Mouse (Mus musculus) G1E (cell line): Measurements from ENCODE around the gene Caprin2. TPM values are rescaled to one million over a fixed set of nuclear protein-coding genes. Genes with fewer than 3 reads are reported as not detected.
"Not testable (repeated sequence)": the region's sequence is repeated elsewhere in the genome, so short reads cannot be mapped to it uniquely, and the experiment has no call there.

Experiments
- ATAC-seq: 2 replicates; pipeline ENCODE4 v1.8.0; 2016; ENCODE audit warnings: mild to moderate bottlenecking; ENCODE audit not compliant: insufficient number of reproducible peaks, poor library complexity, low FRiP score, severe bottlenecking; ENCODE audit errors: extremely low read depth
- DNase-seq: peaks from one replicate; pipeline ENCODE4 v3.0.0; 2012; ENCODE audit warnings: low spot score
- H3K27me3 ChIP-seq: 2 replicates; pipeline ENCODE4 v1.6.1; 2012; ENCODE audit warnings: mild to moderate bottlenecking, low read length, inconsistent platforms; ENCODE audit not compliant: insufficient read depth
- H3K36me3 ChIP-seq: replicated peaks from 2 replicates; pipeline ENCODE3; 2012; ENCODE audit warnings: mild to moderate bottlenecking, inconsistent platforms
- H3K4me1 ChIP-seq: 2 replicates; pipeline ENCODE4 v1.6.1; 2012; ENCODE audit warnings: low read depth, low read length, inconsistent platforms, mixed read lengths; ENCODE audit not compliant: insufficient read depth
- H3K4me3 ChIP-seq: 2 replicates; pipeline ENCODE4 v1.5.1; 2012; ENCODE audit warnings: low read depth, mild to moderate bottlenecking, inconsistent platforms, low read length, moderate library complexity, mixed read lengths
- H3K9me3 ChIP-seq: replicated peaks from 2 replicates; pipeline ENCODE4 v1.6.1; 2012; ENCODE audit warnings: inconsistent platforms
- CTCF ChIP-seq: IDR thresholded peaks from 2 replicates; pipeline ENCODE4 v1.5.1; 2012; ENCODE audit warnings: low read depth, low read length, inconsistent platforms, mixed read lengths
- GATA1 ChIP-seq: IDR thresholded peaks from 2 replicates; pipeline ENCODE4 v1.6.1; 2012; ENCODE audit warnings: borderline replicate concordance, low read length, inconsistent platforms, mixed read lengths
- GATA2 ChIP-seq: IDR thresholded peaks from 2 replicates; pipeline ENCODE4 v1.6.1; 2012; ENCODE audit warnings: low read depth, low read length, inconsistent platforms, borderline replicate concordance
- POLR2AphosphoS5 ChIP-seq: IDR thresholded peaks from 2 replicates; pipeline ENCODE4 v1.6.1; 2012; ENCODE audit warnings: low read depth, low read length, inconsistent platforms; ENCODE audit not compliant: insufficient replicate concordance
- TAL1 ChIP-seq: conservative IDR thresholded peaks from 2 replicates; pipeline ENCODE4 v1.6.1; 2012; ENCODE audit warnings: low read depth, low read length, inconsistent platforms, mixed read lengths
- polyA plus RNA-seq: library from polyadenylated mRNA; stranded (reverse); fragments of >175 nt; gene quantifications from 2 replicates; pipeline ENCODE4 v1.2.3, GENCODE M21; 2012
- total RNA-seq, 2 experiments: library from RNA; stranded (forward) in 1 of 2; stranded (reverse) in 1 of 2; fragments of 200-1000 nt in 1 of 2; fragments of >200 nt in 1 of 2; fragmentation: Nextera tagmentation in 1 of 2; gene quantifications; 2 replicates each; pipeline ENCODE4 v1.2.3; 2014 to 2017

The Caprin2 gene
- total RNA-seq (2014; fragmentation: Nextera tagmentation) (25.3 and 38.2 TPM in 2 replicates), total RNA-seq (2017) (18.8 and 22.8 TPM in 2 replicates), polyA plus RNA-seq (2.2 and 3.1 TPM in 2 replicates)

DNA sequence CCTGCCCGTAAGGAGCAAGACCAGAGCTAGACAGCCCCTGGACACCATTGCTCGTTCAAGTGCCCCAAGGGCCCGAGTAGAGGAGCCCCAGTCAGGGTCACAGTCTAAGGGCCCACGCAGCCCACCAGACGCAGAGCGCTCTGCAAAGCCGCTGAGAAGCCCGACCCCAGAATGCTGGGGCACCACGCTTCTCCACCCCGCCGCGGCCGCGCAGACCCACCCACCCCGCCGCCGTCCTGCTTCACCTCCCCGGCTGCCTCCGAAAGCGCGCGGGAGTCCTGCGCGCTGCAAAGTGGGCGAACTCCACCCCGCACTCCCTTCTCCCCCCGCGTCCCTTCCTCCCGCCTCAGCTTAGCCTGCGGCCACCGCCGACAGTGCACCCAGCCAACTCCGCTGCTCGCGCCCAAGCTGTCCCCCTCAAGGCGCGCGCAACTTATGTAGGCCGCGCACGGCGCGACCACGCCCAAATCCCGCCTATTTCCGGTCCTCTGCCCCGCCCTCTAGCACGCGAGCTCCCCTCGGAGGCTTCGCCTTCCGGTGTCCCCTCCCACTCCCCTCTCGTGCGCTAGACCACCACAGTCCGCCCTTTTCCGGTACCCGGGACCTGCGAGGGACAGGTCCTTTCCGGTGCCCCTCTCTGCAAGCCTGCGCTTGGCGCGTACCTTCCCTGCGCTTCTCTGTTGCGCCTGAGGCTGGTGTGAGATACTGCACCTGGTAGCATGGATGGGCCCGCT is at the start of gene Caprin2:
Gene Caprin2, minus strand, starts transcription at position 465 of the 734 bp plus-strand sequence.
- ATAC-seq (peak; percentile 87), DNase-seq (peak; percentile 94)
- H3K36me3 ChIP-seq, result no peaks in the 10 kb centered on the region
- H3K27me3 ChIP-seq, result no peaks in the 10 kb centered on the region
- no peaks in the 10 kb centered on the region for H3K9me3 ChIP-seq
- H3K4me1 ChIP-seq, result peaks cover 11% of the 10 kb centered on the region
- peak within 1 kb of the TSS; percentile 81 for H3K4me3 ChIP-seq
- no peak for TF ChIP-seq GATA2
- TF ChIP-seq CTCF, result no peak
- TF ChIP-seq TAL1, result no peak
- TF ChIP-seq GATA1, result no peak
- TF ChIP-seq POLR2AphosphoS5, result peak; percentile 83; the same call in 1 of the 2 replicates

GRCm38 (mm10) chr6:148944767-148945508 is 48.9 kb upstream of the Caprin2 start:
- H3K36me3 ChIP-seq, result peaks cover 21% of the 10 kb centered on the region
- no peak for TF ChIP-seq TAL1
- TF ChIP-seq GATA2, result no peak
- no peak for TF ChIP-seq POLR2AphosphoS5
- no peak for TF ChIP-seq CTCF
- TF ChIP-seq GATA1, result no peak
- H3K9me3 ChIP-seq, result no peaks in the 10 kb centered on the region
- peak; percentile 64 for DNase-seq
- peak overlapping the region; percentile 95 for H3K4me3 ChIP-seq
- H3K4me1 ChIP-seq, result peaks cover 33% of the 10 kb centered on the region
- ATAC-seq, result no peak
- no peaks in the 10 kb centered on the region for H3K27me3 ChIP-seq

GRCm38 (mm10) chr6:148944344-148944766 is 48.3 kb upstream of the Caprin2 start:
- peak overlapping the region; percentile 95 for H3K4me3 ChIP-seq
- DNase-seq (no peak), ATAC-seq (no peak)
- peaks cover 27% of the 10 kb centered on the region for H3K36me3 ChIP-seq
- H3K27me3 ChIP-seq, result no peaks in the 10 kb centered on the region
- TF ChIP-seq CTCF (no peak), GATA2 (no peak), TAL1 (no peak), GATA1 (no peak), POLR2AphosphoS5 (no peak)
- no peaks in the 10 kb centered on the region for H3K9me3 ChIP-seq
- peaks cover 33% of the 10 kb centered on the region for H3K4me1 ChIP-seq

GRCm38 (mm10) chr6:148943695-148944094 is 47.7 kb upstream of the Caprin2 start:
- no peak for ATAC-seq
- H3K4me3 ChIP-seq, result peak overlapping the region; percentile 95; the same call in 1 of the 2 replicates

GRCm38 (mm10) chr6:148942406-148942805 is 46.4 kb upstream of the Caprin2 start:
- H3K9me3 ChIP-seq, result no peaks in the 10 kb centered on the region

More at GRCm38 (mm10) chr6:148943695-148944094, 47.7 kb upstream of the Caprin2 start:
- no peaks in the 10 kb centered on the region for H3K9me3 ChIP-seq
- H3K27me3 ChIP-seq, result no peaks in the 10 kb centered on the region
- H3K36me3 ChIP-seq, result peaks cover 33% of the 10 kb centered on the region
- no peak for DNase-seq
- H3K4me1 ChIP-seq, result peaks cover 36% of the 10 kb centered on the region
- no peak for TF ChIP-seq POLR2AphosphoS5
- TF ChIP-seq TAL1, result no peak
- TF ChIP-seq CTCF, result no peak
- TF ChIP-seq GATA1, result no peak
- no peak for TF ChIP-seq GATA2

GRCm38 (mm10) chr6:148941880-148942279 is 45.8 kb upstream of the Caprin2 start:
- ATAC-seq, result no peak
- H3K9me3 ChIP-seq, result no peaks in the 10 kb centered on the region
- H3K4me3 ChIP-seq, result peak overlapping the region; percentile 33; the same call in 1 of the 2 replicates
- peaks cover 35% of the 10 kb centered on the region for H3K4me1 ChIP-seq
- DNase-seq, result no peak
- no peaks in the 10 kb centered on the region for H3K27me3 ChIP-seq
- H3K36me3 ChIP-seq, result peaks cover 41% of the 10 kb centered on the region
- TF ChIP-seq GATA2 (no peak), TAL1 (no peak), GATA1 (no peak), CTCF (no peak), POLR2AphosphoS5 (no peak)

More at GRCm38 (mm10) chr6:148942406-148942805, 46.4 kb upstream of the Caprin2 start:
- TF ChIP-seq TAL1 (no peak), CTCF (no peak)
- no peak for DNase-seq
- Histone ChIP-seq H3K36me3 (peaks cover 41% of the 10 kb centered on the region), H3K4me1 (peaks cover 38% of the 10 kb centered on the region), H3K27me3 (no peaks in the 10 kb centered on the region), H3K4me3 (no peak overlapping the region)
- ATAC-seq, result no peak

- H3K9me3 ChIP-seq, DNase-seq, ATAC-seq, H3K27me3 ChIP-seq, H3K4me3 ChIP-seq: not testable (repeated sequence)
- H3K4me1 ChIP-seq, result peaks cover 37% of the 10 kb centered on the region
- H3K36me3 ChIP-seq, result peaks cover 50% of the 10 kb centered on the region
Observed at GRCm38 (mm10) chr6:148940383-148940782, 44.3 kb upstream of the Caprin2 start.
